Mouse (Mus musculus) heart, adult 11 months (tissue): ENCODE measurements around the gene Zfp518a.

ENCODE experiments used
- DNase-seq: peaks from one replicate; pipeline ENCODE4 v3.0.0; 2022

Gene Zfp518a

DNA sequence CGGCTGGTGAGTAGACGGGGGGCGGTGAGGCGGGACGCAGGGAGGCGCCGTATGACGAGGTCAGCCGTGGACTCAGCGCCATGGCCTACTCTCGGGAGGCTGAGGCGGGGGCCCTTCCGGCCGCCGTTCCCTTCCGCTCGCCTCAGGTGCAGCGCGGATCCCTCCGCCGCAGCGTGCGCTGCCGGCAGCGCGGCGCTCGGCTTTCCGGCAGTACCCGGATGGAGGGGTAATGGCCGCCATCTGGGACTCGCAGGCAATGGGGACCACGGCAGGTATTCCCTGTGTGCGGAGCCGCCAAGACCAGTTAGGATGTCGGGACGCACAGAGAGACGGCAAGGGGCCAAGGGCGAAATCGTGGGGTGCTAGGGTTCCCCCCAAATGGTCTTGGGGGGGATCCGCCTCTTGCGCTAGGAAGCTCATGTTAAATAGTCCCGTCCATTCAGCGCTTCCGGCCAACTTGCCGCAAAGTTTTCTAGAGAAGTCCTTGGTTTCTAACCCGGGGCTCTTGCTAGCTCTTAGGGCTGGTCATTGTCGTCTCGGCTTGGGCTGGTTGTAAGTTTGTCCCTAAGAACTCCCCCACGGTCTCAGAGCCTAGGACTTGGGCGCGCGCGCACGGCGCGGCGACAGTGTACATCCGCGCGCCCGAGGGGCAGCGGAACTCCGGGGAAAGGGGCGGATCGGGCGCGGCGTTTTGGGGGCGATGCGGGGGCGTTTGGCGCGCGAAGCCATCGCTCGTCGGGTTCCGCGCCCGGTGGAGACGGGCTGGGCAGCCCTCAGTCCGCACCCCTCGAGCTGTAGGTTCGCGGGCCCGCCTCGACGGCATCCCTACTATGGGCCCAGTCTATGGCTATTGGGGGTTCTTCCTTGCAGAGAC is at the start of gene Zfp518a:
TSS of gene Zfp518a (plus strand) at position 187 of the 874 bp plus-strand sequence.
- peak; percentile 99 for DNase-seq

GRCm38 (mm10) chr19:40844731-40845130 is 49.8 kb upstream of the Zfp518a start:
- peak; percentile 71 for DNase-seq

GRCm38 (mm10) chr19:40849391-40849790 is 45.1 kb upstream of the Zfp518a start:
- DNase-seq, result peak; percentile 70

- peak; percentile 94 for DNase-seq
These were observed 35.0 kb upstream of the Zfp518a start for GRCm38 (mm10) chr19:40859555-40859954.

- DNase-seq, result no peak
These were observed 26.2 kb upstream of the Zfp518a start for GRCm38 (mm10) chr19:40868284-40868683.

DNA sequence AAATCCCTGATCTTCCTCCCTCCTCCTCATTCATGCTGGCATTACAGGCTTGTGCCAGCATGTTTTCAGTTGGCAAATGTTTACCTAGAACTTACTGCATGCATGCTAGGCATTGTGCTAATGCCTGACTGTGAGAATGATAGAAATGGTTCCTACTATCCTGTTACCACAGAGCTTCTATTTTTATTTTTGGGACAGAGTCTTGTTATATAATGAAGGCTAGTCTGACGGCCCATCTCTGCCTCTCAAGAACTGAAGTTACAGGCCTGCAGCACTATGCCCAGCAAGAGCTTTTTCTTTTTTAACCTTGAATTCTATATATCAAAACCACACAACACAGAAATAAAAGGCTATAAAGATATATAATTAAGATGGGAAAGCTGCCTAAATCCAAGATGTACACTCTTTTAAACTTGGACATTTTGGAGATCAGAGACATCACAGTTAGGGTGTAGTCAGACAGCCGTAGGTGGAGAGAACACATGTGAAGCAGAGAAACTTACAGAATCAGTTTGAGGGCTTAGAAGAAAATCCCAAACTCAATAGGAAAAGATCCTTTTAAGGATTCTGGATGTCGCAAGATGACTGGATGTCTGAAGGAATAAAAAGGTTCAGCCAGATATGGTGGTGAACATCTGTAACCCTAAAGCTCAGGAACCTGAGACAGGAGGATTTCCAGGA is 24.9 kb upstream of the Zfp518a start:
- DNase-seq, result no peak

GRCm38 (mm10) chr19:40872955-40873665 is 21.4 kb upstream of the Zfp518a start:
- peak; percentile 99 for DNase-seq

DNA sequence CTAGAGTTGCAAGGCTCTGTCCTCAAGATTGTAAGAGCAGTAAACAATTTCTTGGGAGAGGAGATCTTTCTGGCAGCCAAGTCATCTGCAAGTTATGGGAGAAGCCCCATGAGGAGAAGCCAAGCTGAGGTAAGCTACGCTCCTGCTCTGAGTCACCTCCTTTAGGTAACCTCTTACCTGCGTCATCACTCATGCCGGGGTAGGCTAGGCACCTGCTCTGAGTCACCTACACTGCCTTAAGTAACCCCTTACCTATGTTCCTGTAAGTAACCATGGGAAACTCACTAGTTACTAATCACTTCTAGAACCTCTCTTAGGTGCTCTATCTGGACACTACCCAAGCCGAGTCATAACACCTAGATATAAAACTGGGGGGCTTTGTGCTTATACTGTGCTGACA is 12.8 kb upstream of the Zfp518a start:
- no peak for DNase-seq

DNA sequence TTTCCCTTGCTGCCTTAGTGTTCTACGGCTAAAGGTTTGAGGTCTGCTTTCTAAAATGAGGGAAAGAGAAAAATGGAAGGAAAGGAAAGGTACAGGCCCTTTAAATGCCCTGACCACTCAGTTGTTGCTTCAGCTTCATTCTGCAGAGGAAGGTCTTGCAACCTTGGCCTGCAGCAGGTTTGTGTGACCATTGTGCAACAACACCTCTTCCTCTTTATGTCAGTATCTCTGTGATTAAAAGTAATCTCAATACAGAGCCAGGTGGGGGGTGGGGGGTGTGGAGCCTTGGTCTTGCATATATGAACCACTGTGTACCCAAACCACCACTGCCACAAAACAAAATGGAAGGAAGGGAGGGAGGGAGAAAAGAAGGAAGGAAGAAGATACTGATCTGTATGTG is 5.6 kb upstream of the Zfp518a start:
- no peak for DNase-seq

GRCm38 (mm10) chr19:40894071-40894506 is 416 bp upstream of the Zfp518a start:
- no peak for DNase-seq

DNA sequence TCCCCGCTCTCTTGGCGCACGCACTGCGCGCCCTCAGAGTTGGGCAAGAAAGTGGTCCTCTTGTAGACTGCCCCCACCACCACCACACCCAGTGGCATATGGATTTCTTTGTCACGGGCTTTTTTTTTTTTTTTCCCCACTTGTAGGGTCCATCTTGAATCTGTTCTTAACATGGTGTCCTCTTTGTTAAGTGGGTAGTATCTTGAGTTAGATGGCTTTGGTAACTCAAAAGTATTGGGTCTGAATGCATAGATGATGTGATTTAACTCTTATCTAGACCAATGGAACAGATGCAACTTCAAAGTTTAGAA is 843 bp downstream of the Zfp518a start:
- DNase-seq, result no peak

- no peak for DNase-seq
These were observed 37.3 kb downstream of the Zfp518a start for GRCm38 (mm10) chr19:40931581-40932369.

GRCm38 (mm10) chr19:40935376-40935775 is 40.9 kb downstream of the Zfp518a start:
- peak; percentile 29 for DNase-seq

- no peak for DNase-seq
These were observed 41.5 kb downstream of the Zfp518a start for GRCm38 (mm10) chr19:40936038-40936437.

DNA sequence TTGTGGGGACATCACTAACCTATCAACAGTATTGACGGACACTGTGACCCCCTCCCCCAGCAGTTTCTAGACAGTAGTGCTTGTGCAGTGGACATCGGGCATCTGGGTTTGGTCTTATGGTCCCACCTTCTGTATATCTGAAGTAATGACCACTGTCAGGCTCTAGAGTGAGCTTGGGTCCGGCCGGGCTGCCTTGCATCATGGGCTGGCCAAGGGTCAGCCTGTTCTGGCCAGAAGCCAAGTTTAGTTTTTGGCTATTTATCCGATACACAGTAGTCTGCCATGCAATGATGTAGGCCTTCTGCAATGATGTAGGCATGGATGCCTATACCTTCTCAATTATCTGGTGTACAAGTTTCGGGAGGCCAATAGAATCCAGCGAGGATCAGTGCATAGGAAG is 49.0 kb downstream of the Zfp518a start:
- peak; percentile 84 for DNase-seq

DNA sequence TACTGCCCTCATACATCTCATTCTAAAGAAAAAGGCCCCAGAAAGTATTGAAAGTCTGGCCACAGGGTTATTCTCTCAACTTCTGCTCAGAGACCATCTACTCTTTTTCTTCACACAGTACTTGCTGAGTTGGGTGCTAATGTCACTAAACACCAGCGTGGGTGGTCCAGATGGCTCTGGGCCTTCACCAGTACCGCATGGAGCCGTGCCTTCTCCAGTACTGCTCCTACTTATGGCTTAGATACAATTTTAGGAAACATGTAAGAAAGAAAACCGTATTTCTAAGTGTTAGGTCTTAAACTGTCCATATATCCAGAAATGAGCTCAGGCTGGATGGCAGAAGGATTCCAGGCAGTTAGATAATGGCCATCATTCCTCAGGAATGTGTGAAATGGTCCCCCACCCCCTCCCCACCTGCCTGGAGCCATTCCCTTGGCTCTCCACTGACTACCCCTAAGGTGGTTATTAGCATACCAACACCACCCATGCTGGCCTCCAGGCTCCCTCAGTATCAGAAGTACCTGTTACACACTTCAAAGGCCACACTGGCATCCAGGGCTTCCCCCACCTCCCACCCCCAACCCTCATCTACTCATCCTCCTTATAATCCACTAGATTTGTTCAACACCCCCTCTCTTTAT is 52.6 kb downstream of the Zfp518a start:
- DNase-seq, result no peak

DNA sequence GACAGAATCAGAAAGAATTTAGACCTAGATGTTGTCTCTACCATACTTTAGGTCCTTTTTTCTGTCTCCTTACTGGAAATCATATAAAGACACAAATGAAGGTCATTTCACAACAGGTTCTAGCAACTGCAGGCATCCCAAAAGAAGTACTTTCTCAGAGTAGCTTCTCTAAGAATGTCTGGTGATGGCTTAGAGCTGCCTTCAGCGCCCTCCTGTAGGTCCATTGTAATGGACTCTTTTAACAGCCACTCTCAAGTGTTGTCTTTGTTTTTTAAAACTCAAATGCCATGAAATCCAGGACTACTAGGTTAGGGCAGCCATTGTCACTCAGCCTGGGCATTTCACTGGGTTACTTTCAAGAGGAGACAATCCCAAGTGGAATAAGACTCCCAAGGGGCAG is 64.5 kb downstream of the Zfp518a start:
- no peak for DNase-seq

- peak; percentile 93 for DNase-seq
These were observed 68.5 kb downstream of the Zfp518a start for GRCm38 (mm10) chr19:40962988-40963387.

- DNase-seq, result no peak
These were observed 69.9 kb downstream of the Zfp518a start for GRCm38 (mm10) chr19:40964367-40964891.

GRCm38 (mm10) chr19:40964936-40965850 is 70.7 kb downstream of the Zfp518a start:
- peak; percentile 86 for DNase-seq
